Mouse (Mus musculus) myocyte (in vitro differentiated cells): ENCODE results near the gene Fgf23. TPM values are rescaled to one million over a fixed set of nuclear protein-coding genes. Genes with fewer than 3 reads are reported as not detected.

Experiments
- H3K27me3 ChIP-seq: one replicate; pipeline ENCODE4 v1.6.1; 2011; ENCODE audit not compliant: control insufficient read depth, insufficient read depth, insufficient read length
- H3K36me3 ChIP-seq: one replicate; pipeline ENCODE4 v1.6.1; 2011; ENCODE audit not compliant: control insufficient read depth, insufficient read depth
- H3K4me2 ChIP-seq: one replicate; pipeline ENCODE4 v1.6.1; 2011; ENCODE audit warnings: low read depth, control low read depth
- H3K4me3 ChIP-seq: one replicate; pipeline ENCODE4 v1.5.1; 2011; ENCODE audit warnings: mild to moderate bottlenecking, control low read depth, moderate library complexity
- H3K79me2 ChIP-seq: one replicate; pipeline ENCODE4 v1.6.1; 2011; ENCODE audit not compliant: control insufficient read depth, insufficient read depth
- H3ac ChIP-seq: one replicate; pipeline ENCODE4 v1.6.1; 2011; ENCODE audit not compliant: control insufficient read depth, insufficient read length
- CEBPB ChIP-seq: IDR thresholded peaks from 2 replicates; pipeline ENCODE4 v1.6.1; 2011; ENCODE audit warnings: mild to moderate bottlenecking, moderate library complexity; ENCODE audit not compliant: poor library complexity, insufficient read depth, severe bottlenecking
- E2F4 ChIP-seq: IDR thresholded peaks from one replicate; pipeline ENCODE4 v1.6.1; 2011; ENCODE audit warnings: mild to moderate bottlenecking, control low read depth, moderate library complexity; ENCODE audit not compliant: insufficient read depth
- MAX ChIP-seq: IDR thresholded peaks from one replicate; pipeline ENCODE4 v1.6.1; 2011; ENCODE audit warnings: low read depth, mild to moderate bottlenecking, control low read depth
- MYOD1 ChIP-seq, 3 experiments: IDR thresholded peaks; one replicate each; pipeline ENCODE4 v1.6.1; 2011; ENCODE audit warnings: control low read depth in 2 of 3, low read depth in 2 of 3, mild to moderate bottlenecking in 2 of 3, moderate library complexity in 1 of 3; ENCODE audit not compliant: insufficient read length in 2 of 3, control insufficient read depth in 1 of 3
- MYOG ChIP-seq, 3 experiments: IDR thresholded peaks; one replicate each; pipeline ENCODE4 v1.6.1; 2011; ENCODE audit warnings: control low read depth in 2 of 3, low read depth in 2 of 3, mild to moderate bottlenecking in 2 of 3; ENCODE audit not compliant: insufficient read length in 2 of 3, control insufficient read depth in 1 of 3, insufficient read depth in 1 of 3
- POLR2A ChIP-seq: IDR thresholded peaks from one replicate; pipeline ENCODE4 v1.6.1; 2011; ENCODE audit warnings: low read depth, mild to moderate bottlenecking, control low read depth, moderate library complexity; ENCODE audit not compliant: insufficient read length
- POLR2AphosphoS2 ChIP-seq: IDR thresholded peaks from one replicate; pipeline ENCODE4 v1.6.1; 2011; ENCODE audit warnings: low read depth, control low read depth; ENCODE audit not compliant: insufficient read length
- REST ChIP-seq: IDR thresholded peaks from one replicate; pipeline ENCODE4 v1.6.1; 2011; ENCODE audit warnings: mild to moderate bottlenecking, control low read depth, moderate library complexity; ENCODE audit not compliant: insufficient read depth, insufficient read length
- SRF ChIP-seq: IDR thresholded peaks from one replicate; pipeline ENCODE4 v1.6.1; 2011; ENCODE audit warnings: low read depth; ENCODE audit not compliant: control insufficient read depth, insufficient read length
- TCF12 ChIP-seq: IDR thresholded peaks from one replicate; pipeline ENCODE4 v1.6.1; 2011; ENCODE audit warnings: mild to moderate bottlenecking, control low read depth; ENCODE audit not compliant: poor library complexity, insufficient read depth, severe bottlenecking
- TCF3 ChIP-seq: IDR thresholded peaks from one replicate; pipeline ENCODE4 v1.6.1; 2011; ENCODE audit warnings: low read depth, control low read depth; ENCODE audit not compliant: insufficient read length
- USF1 ChIP-seq: IDR thresholded peaks from one replicate; pipeline ENCODE4 v1.6.1; 2011; ENCODE audit warnings: low read depth, mild to moderate bottlenecking, control low read depth, moderate library complexity
- polyA plus RNA-seq: library from polyadenylated mRNA; unstranded; fragments of >200 nt; fragmentation: generic; extraction: Trizol; gene quantifications from one replicate; pipeline ENCODE4 v1.2.1, GENCODE M21; 2012; ENCODE audit warnings: missing spikeins

Gene Fgf23
- polyA plus RNA-seq, 1 experiment = not detected

GRCm38 (mm10) chr6:127056990-127057588 is 15.6 kb upstream of the Fgf23 start:
- Histone ChIP-seq H3K79me2 (no peaks in the 10 kb centered on the region), H3K27me3 (peaks cover 2% of the 10 kb centered on the region), H3K4me3 (no peak overlapping the region), H3ac (no peak overlapping the region), H3K4me2 (peak overlapping the region; percentile 58), H3K36me3 (no peaks in the 10 kb centered on the region)
- TF ChIP-seq CEBPB (peak; percentile 10; the same call in 1 of the 2 replicates), USF1 (peak; percentile 90), MYOG (IDR thresholded peaks at IDR 0.05; ENCODE audit: control insufficient read depth in 1 of 3, insufficient read depth in 1 of 3, insufficient read length in 2 of 3, low read depth in 2 of 3) (no peak)

- Histone ChIP-seq H3K27me3 (peaks cover 5% of the 10 kb centered on the region), H3K36me3 (no peaks in the 10 kb centered on the region), H3ac (no peak overlapping the region), H3K79me2 (no peaks in the 10 kb centered on the region), H3K4me3 (no peak overlapping the region), H3K4me2 (no peak overlapping the region)
- TF ChIP-seq CEBPB (no peak), POLR2AphosphoS2 (no peak), SRF (no peak), E2F4 (no peak), USF1 (no peak), TCF12 (no peak), TCF3 (no peak), REST (no peak), MYOD1 (IDR thresholded peaks at IDR 0.05; ENCODE audit: control insufficient read depth in 1 of 3, insufficient read length in 2 of 3, low read depth in 2 of 3) (no peak), MAX (no peak), POLR2A (no peak), MYOG (IDR thresholded peaks at IDR 0.05; ENCODE audit: control insufficient read depth in 1 of 3, insufficient read depth in 1 of 3, insufficient read length in 2 of 3, low read depth in 2 of 3) (no peak)
Measured at GRCm38 (mm10) chr6:127059975-127060374, 12.7 kb upstream of the Fgf23 start.

- Histone ChIP-seq H3K36me3 (no peaks in the 10 kb centered on the region), H3K4me3 (no peak overlapping the region), H3K4me2 (no peak overlapping the region), H3ac (no peak overlapping the region), H3K27me3 (peaks cover 14% of the 10 kb centered on the region), H3K79me2 (no peaks in the 10 kb centered on the region)
- TF ChIP-seq REST (no peak), POLR2A (no peak), MYOD1 (IDR thresholded peaks at IDR 0.05; ENCODE audit: control insufficient read depth in 1 of 3, insufficient read length in 2 of 3, low read depth in 2 of 3) (no peak), E2F4 (no peak), CEBPB (no peak), POLR2AphosphoS2 (no peak)
Measured at GRCm38 (mm10) chr6:127063915-127064314, 8.8 kb upstream of the Fgf23 start.

- TF ChIP-seq POLR2AphosphoS2 = no peak
- TF ChIP-seq CEBPB = no peak
- TF ChIP-seq TCF12 = no peak
- TF ChIP-seq MYOD1 (IDR thresholded peaks at IDR 0.05; ENCODE audit: control insufficient read depth in 1 of 3, insufficient read length in 2 of 3, low read depth in 2 of 3) = no peak
- no peak for TF ChIP-seq E2F4
- no peak for TF ChIP-seq MAX
- no peak for TF ChIP-seq USF1
- TF ChIP-seq REST = no peak
- TF ChIP-seq MYOG (IDR thresholded peaks at IDR 0.05; ENCODE audit: control insufficient read depth in 1 of 3, insufficient read depth in 1 of 3, insufficient read length in 2 of 3, low read depth in 2 of 3) = no peak
- no peak for TF ChIP-seq POLR2A
- TF ChIP-seq SRF = no peak
- TF ChIP-seq TCF3 = no peak
- Histone ChIP-seq H3K36me3 (no peaks in the 10 kb centered on the region), H3K4me2 (no peak overlapping the region), H3K79me2 (no peaks in the 10 kb centered on the region), H3K4me3 (no peak overlapping the region), H3K27me3 (peaks cover 14% of the 10 kb centered on the region), H3ac (no peak overlapping the region)
Measured at GRCm38 (mm10) chr6:127064815-127065214, 7.9 kb upstream of the Fgf23 start.

- TF ChIP-seq TCF3 (no peak), USF1 (no peak), CEBPB (no peak), MAX (no peak), MYOD1 (IDR thresholded peaks at IDR 0.05; ENCODE audit: control insufficient read depth in 1 of 3, insufficient read length in 2 of 3, low read depth in 2 of 3) (no peak), POLR2AphosphoS2 (no peak), SRF (no peak), TCF12 (no peak), POLR2A (no peak), E2F4 (no peak), MYOG (IDR thresholded peaks at IDR 0.05; ENCODE audit: control insufficient read depth in 1 of 3, insufficient read depth in 1 of 3, insufficient read length in 2 of 3, low read depth in 2 of 3) (no peak), REST (no peak)
- H3K4me3 ChIP-seq = no peak overlapping the region
- H3K36me3 ChIP-seq = no peaks in the 10 kb centered on the region
- H3ac ChIP-seq = no peak overlapping the region
- peaks cover 19% of the 10 kb centered on the region for H3K27me3 ChIP-seq
- peak overlapping the region; percentile 42 for H3K4me2 ChIP-seq
- H3K79me2 ChIP-seq = no peaks in the 10 kb centered on the region
Measured at GRCm38 (mm10) chr6:127079867-127080731, 7.4 kb downstream of the Fgf23 start.
